Mouse (Mus musculus) layer of hippocampus, adult 2 months (tissue): ENCODE data around the gene Slc25a33. TPM values are rescaled to one million over a fixed set of nuclear protein-coding genes. Genes with fewer than 3 reads are reported as not detected.

Source experiments
- DNase-seq, 2 experiments: peaks; one replicate each; pipeline ENCODE4 v3.0.0; 2022; ENCODE audit warnings: low spot score in 2 of 2
- H3K27ac ChIP-seq: fragments of 200-600 bp; 2 replicates; pipeline ENCODE4 v1.8.1; 2022
- H3K4me3 ChIP-seq: fragments of 200-600 bp; 2 replicates; pipeline ENCODE4 v1.8.1; 2022; ENCODE audit warnings: mild to moderate bottlenecking
- CTCF ChIP-seq: fragments of 200-600 bp; conservative IDR thresholded peaks from 2 replicates; pipeline ENCODE4 v1.8.1; 2022; ENCODE audit warnings: antibody characterized with exemption, mild to moderate bottlenecking, moderate library complexity
- total RNA-seq, 2 experiments: library from RNA; stranded (reverse); gene quantifications; 2 replicates each; pipeline ENCODE4 v1.2.3; 2021

Slc25a33 gene
- total RNA-seq, 2 experiments from 2014 or later, result 35.6 to 35.8 TPM

GRCm38 (mm10) chr4:149802269-149802668, 28.2 kb upstream of the Slc25a33 start:
- Histone ChIP-seq H3K27ac (no peak overlapping the region), H3K4me3 (no peak overlapping the region)
- TF ChIP-seq CTCF, result no peak
- no peak for DNase-seq

GRCm38 (mm10) chr4:149800576-149800975, 26.5 kb upstream of the Slc25a33 start:
- Histone ChIP-seq H3K4me3 (no peak overlapping the region), H3K27ac (no peak overlapping the region)
- no peak for DNase-seq
- no peak; the same call in 1 of the 2 replicates for TF ChIP-seq CTCF

GRCm38 (mm10) chr4:149800172-149800464, 26.0 kb upstream of the Slc25a33 start:
- H3K4me3 ChIP-seq, result no peak overlapping the region
- no peak for DNase-seq
- no peak overlapping the region for H3K27ac ChIP-seq
- TF ChIP-seq CTCF, result no peak

- TF ChIP-seq CTCF, result peak; percentile 30; the same call in 1 of the 2 replicates
- Histone ChIP-seq H3K4me3 (no peak overlapping the region), H3K27ac (no peak overlapping the region)
- DNase-seq, result no peak
These were observed 25.5 kb upstream of the Slc25a33 start for GRCm38 (mm10) chr4:149799346-149800171.

- Histone ChIP-seq H3K27ac (peak overlapping the region; percentile 75), H3K4me3 (no peak overlapping the region)
- no peak for DNase-seq
- no peak for TF ChIP-seq CTCF
These were observed 24.7 kb upstream of the Slc25a33 start for GRCm38 (mm10) chr4:149798684-149799309.

- DNase-seq, result no peak
- no peak for TF ChIP-seq CTCF
- Histone ChIP-seq H3K27ac (peak overlapping the region; percentile 75), H3K4me3 (no peak overlapping the region)
These were observed 24.0 kb upstream of the Slc25a33 start for GRCm38 (mm10) chr4:149798116-149798515.

- Histone ChIP-seq H3K27ac (peak overlapping the region; percentile 70), H3K4me3 (no peak overlapping the region)
- no peak for DNase-seq
- no peak for TF ChIP-seq CTCF
These were observed 23.1 kb upstream of the Slc25a33 start for GRCm38 (mm10) chr4:149797220-149797610.

GRCm38 (mm10) chr4:149796567-149797219, 22.6 kb upstream of the Slc25a33 start:
- no peak for DNase-seq

GRCm38 (mm10) chr4:149794966-149795477, 20.9 kb upstream of the Slc25a33 start:
- Histone ChIP-seq H3K4me3 (no peak overlapping the region), H3K27ac (no peak overlapping the region)
- DNase-seq, result no peak
- TF ChIP-seq CTCF, result no peak

More at GRCm38 (mm10) chr4:149796567-149797219, 22.6 kb upstream of the Slc25a33 start:
- H3K27ac ChIP-seq, result peak overlapping the region; percentile 70
- no peak overlapping the region for H3K4me3 ChIP-seq
- no peak for TF ChIP-seq CTCF

GRCm38 (mm10) chr4:149794010-149794338, 19.9 kb upstream of the Slc25a33 start:
- H3K27ac ChIP-seq, result no peak overlapping the region

GRCm38 (mm10) chr4:149793156-149794009, 19.3 kb upstream of the Slc25a33 start:
- Histone ChIP-seq H3K4me3 (no peak overlapping the region), H3K27ac (no peak overlapping the region)
- TF ChIP-seq CTCF, result peak; percentile 81
- no peak for DNase-seq

More at GRCm38 (mm10) chr4:149794010-149794338, 19.9 kb upstream of the Slc25a33 start:
- H3K4me3 ChIP-seq, result no peak overlapping the region
- TF ChIP-seq CTCF, result no peak
- no peak for DNase-seq

- H3K4me3 ChIP-seq, result no peak overlapping the region
These were observed 18.2 kb upstream of the Slc25a33 start for GRCm38 (mm10) chr4:149792159-149792800.

More at GRCm38 (mm10) chr4:149792159-149792800, 18.2 kb upstream of the Slc25a33 start:
- no peak for DNase-seq
- no peak for TF ChIP-seq CTCF
- H3K27ac ChIP-seq, result peak overlapping the region; percentile 84
